Mouse (Mus musculus) ovary, postnatal 36 days (tissue): ENCODE measurements around the gene Gbf1.

Experiments
- DNase-seq: peaks from one replicate; pipeline ENCODE4 v3.0.0; 2022; ENCODE audit warnings: low spot score, mixed read lengths

Gbf1 gene

DNA sequence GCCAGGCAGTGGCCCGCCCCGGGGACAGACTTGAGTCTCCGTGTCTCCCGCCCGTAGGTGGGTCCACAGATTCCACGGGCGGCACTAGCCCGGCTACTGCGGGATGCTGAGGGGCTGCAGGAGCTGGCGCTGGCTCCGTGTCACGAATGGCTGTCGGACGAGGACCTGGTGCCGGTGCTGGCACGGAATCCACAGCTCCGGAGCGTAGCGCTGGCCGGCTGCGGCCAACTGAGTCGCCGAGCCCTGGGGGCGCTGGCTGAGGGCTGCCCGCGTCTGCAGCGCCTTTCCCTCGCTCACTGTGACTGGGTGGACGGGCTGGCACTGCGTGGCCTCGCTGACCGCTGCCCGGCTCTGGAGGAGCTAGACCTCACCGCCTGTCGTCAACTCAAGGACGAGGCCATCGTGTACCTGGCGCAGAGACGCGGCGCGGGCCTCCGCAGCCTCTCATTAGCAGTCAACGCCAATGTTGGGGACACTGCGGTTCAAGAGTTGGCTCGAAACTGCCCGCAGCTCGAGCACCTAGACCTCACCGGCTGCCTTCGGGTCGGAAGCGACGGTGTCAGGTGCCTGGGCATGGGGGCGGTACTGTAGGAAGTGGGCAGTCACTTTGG lies 176.8 kb downstream of the Gbf1 start:
- DNase-seq: peak; percentile 33

DNA sequence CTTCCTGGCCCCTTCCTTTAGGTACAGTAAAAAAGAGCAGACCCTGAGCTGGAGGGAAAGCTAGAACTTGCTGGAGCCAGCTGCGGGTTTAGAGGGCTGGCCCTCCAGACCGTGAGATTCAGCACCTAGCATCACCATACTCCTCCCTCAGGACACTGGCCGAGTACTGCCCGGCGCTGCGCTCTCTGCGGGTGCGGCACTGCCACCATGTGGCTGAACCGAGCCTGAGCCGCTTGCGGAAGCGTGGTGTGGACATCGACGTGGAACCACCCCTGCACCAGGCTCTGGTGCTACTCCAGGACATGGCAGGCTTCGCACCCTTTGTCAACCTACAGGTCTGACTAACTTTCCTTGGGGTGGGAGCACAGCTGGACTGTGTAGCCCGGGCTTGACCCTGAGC lies 177.6 kb downstream of the Gbf1 start:
- DNase-seq: peak; percentile 88

DNA sequence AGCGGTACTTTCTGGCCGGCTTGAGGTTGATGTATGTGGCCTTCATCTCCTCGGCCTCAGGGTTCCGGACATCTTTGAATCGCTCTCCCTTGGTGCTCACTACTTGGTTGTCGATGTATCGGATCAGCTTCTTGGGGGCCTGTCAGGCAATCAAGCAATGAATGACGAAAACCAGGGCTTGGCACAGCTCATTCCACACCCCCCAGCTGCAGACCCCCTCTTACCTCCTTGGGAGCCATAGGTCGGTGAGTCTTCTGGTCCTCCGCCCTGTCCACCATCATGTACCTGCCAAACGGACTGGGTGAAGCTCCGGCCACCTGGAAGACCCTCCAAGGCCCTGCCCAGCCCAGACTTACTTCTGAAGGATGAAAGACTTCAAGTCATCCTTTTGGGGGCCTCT lies 178.4 kb downstream of the Gbf1 start:
- peak; percentile 3 for DNase-seq

DNA sequence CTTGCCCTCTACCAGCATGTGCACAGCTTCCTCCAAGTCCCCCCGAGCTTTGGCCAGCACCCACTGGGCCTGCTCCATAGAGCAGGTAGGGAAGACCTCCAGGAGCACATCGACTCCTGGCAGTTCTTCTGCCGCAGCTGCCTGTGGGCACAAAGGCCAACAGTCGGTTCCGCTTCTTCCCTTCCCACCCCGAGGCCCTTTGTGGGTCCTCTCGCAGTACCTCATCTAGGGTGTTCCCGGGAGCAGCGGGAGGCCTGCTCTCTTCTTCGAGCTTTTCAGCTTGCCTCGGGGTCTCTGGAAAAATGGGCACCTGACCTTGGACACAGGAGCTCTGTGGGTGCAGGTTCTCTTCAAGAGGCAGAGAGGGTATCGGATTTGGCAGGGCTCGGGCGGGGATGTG lies 179.0 kb downstream of the Gbf1 start:
- peak; percentile 6 for DNase-seq

DNA sequence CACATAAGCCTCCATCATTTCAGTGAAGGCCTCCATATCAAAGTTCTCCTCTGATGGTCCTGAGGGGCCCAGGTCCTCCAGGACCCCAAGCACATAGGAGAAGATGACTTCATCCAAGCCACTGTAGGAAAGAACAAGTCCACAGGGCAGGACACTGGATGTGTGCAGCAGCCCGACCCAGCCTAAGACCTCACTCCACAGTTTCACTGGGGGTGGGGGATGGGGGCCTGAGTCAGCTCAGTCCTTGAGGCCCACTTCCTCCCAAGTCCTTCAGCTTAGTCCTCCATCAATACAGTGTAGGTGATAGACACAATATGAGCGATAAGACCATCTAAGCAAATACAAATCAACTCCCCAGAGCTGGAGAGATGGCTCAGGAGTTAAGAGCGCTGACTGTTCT lies 179.6 kb downstream of the Gbf1 start:
- DNase-seq: no peak

DNA sequence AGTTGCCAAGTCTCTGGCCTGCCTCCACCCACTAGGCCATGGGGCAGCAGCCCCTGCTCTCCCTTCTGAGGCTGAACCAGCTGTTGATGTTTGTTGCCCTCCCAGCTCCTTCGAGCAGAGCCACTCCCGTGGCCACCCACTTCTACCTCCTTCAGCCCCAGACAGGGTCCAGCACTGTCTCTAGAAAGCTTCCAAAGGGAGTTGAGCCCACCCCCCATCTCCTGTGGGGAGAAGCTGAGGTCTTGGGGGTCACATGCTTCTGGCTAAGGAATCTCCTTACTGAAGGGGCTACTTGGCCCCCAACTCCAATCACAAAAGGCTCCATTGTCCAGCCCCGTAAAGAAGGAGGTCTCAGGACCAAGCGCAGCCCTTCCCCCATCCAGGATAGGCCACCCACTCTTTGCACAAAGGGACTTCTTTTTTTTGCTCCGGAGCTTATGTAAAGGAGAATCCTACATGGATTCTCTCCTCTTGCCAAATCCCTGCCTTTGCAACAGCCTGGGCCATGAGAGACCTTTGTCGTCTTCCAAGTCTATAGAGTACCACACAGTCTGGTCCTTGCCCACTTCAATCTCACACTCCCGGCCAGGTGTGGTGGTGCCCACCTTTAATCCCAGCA lies 180.5 kb downstream of the Gbf1 start:
- no peak for DNase-seq

DNA sequence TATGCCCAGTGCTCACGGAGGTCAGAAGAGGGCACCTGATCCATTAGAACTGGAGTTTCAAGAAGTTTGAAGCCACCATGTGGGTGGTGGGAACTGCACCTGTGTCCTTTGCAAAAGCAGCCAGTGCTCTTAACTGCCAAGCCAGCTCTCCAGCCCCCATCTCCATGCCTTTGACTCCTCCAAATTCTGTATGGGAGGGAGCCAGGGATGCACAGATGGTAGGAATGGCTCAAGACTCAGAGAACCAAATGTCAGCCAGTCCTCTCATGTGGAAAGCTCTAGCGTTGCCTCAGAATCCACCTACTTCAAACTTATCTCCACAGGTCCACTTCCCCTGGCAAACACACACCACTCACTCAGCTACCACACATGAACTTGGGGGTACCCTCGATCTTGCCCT lies 181.6 kb downstream of the Gbf1 start:
- DNase-seq: no peak
